21 mouse cellular contexts compared by ENCODE assay signal in genomic region chr9:117091253-117092176, GRCm38 (mm10).
DNase-seq lines count a peak whose midpoint lies in the region; ATAC-seq and TF ChIP-seq lines count a peak whose summit lies in the region.
"Had no signal": no experiment of that assay in that cellular context is flagged by ENCODE, and none has a peak within 500 bp of the region (broad histone marks: within the 10 kb centered on the region; RNA-seq: fewer than 3 reads in every experiment).

No protein-coding gene starts in this region.

- H3K27me3 ChIP-seq in limb, embryonic 12.5 days = no peaks in the 10 kb centered on the region
- no peaks in the 10 kb centered on the region for H3K27me3 ChIP-seq in limb, embryonic 10.5 days (ENCODE audit: low read depth, poor library complexity, severe bottlenecking)
- H3K27me3 ChIP-seq in lung, postnatal 0 days (replicated peaks; ENCODE audit: insufficient read depth, low read length) = no peaks in the 10 kb centered on the region
- H3K27me3 ChIP-seq in embryonic facial prominence, embryonic 15.5 days = no peaks in the 10 kb centered on the region
- no peaks in the 10 kb centered on the region for H3K27me3 ChIP-seq in hindbrain, embryonic 12.5 days
- H3K27me3 ChIP-seq: embryonic facial prominence, embryonic 12.5 days; hindbrain, embryonic 13.5 days had no signal

- no peak for TF ChIP-seq CTCF in lung, postnatal 0 days (IDR thresholded peaks at IDR 0.05)

- DNase-seq in limb, embryonic 10.5 days (ENCODE audit: low spot score) = no peak
- peak; percentile 60 for DNase-seq in lung, postnatal 0 days (ENCODE audit: low spot score)
- DNase-seq in lung, adult 18-20 months = no peak
- DNase-seq in 3T3-L1 (ENCODE audit: low read depth, low spot score) = peak; percentile 59
- DNase-seq: adrenal gland, adult 2 months; adrenal gland, postnatal 25 days; cerebellum, adult 2 months; cerebellum, postnatal 10 days; gastrocnemius, adult 2 months; gastrocnemius, postnatal 25 days; heart, postnatal 10 days; heart, postnatal 4 days had no signal

- no peak for ATAC-seq in limb, embryonic 12.5 days (ENCODE audit: insufficient number of reproducible peaks, insufficient read depth, low FRiP score, low TSS enrichment, low read depth)
- peak; percentile 67 for ATAC-seq in lung, postnatal 0 days
- no peak for ATAC-seq in embryonic facial prominence, embryonic 15.5 days (ENCODE audit: insufficient number of reproducible peaks, low FRiP score, low TSS enrichment, low read depth)
- ATAC-seq in hindbrain, embryonic 12.5 days (ENCODE audit: low FRiP score) = no peak
- ATAC-seq: forebrain, embryonic 14.5 days; hindbrain, postnatal 0 days had no signal

- H3K4me2 ChIP-seq in limb, embryonic 12.5 days = no peak overlapping the region
- H3K4me2 ChIP-seq in lung, postnatal 0 days (replicated peaks; ENCODE audit: low read depth, low read length) = no peak overlapping the region
- no peak overlapping the region for H3K4me2 ChIP-seq in embryonic facial prominence, embryonic 15.5 days (replicated peaks)
- H3K4me2 ChIP-seq in hindbrain, embryonic 12.5 days (replicated peaks) = no peak overlapping the region
- H3K4me2 ChIP-seq: embryonic facial prominence, embryonic 12.5 days; hindbrain, embryonic 13.5 days had no signal

- 0 out of 2 replicates have a peak overlapping the region, but pooled peaks have one; percentile 23 for H3K27ac ChIP-seq in limb, embryonic 12.5 days
- no peak overlapping the region for H3K27ac ChIP-seq in limb, embryonic 10.5 days
- no peak overlapping the region for H3K27ac ChIP-seq in lung, postnatal 0 days (ENCODE audit: low read length)
- H3K27ac ChIP-seq in embryonic facial prominence, embryonic 15.5 days (replicated peaks) = 0 out of 2 replicates have a peak overlapping the region, but pooled peaks have one; percentile 17
- no peak overlapping the region for H3K27ac ChIP-seq in hindbrain, embryonic 12.5 days
- H3K27ac ChIP-seq: embryonic facial prominence, embryonic 12.5 days; forebrain, embryonic 10.5 days; gastrocnemius, adult 2 months; hindbrain, embryonic 13.5 days; hindbrain, postnatal 0 days had no signal

- H3K4me3 ChIP-seq in limb, embryonic 12.5 days (replicated peaks) = no peak overlapping the region
- H3K4me3 ChIP-seq in limb, embryonic 10.5 days = no peak overlapping the region
- H3K4me3 ChIP-seq in lung, postnatal 0 days (ENCODE audit: low read depth, low read length) = no peak overlapping the region
- H3K4me3 ChIP-seq in embryonic facial prominence, embryonic 15.5 days (replicated peaks) = no peak overlapping the region
- no peak overlapping the region for H3K4me3 ChIP-seq in hindbrain, embryonic 12.5 days
- H3K4me3 ChIP-seq: embryonic facial prominence, embryonic 12.5 days; erythroblast, embryonic 14.5 days; forebrain, embryonic 10.5 days; gastrocnemius, adult 2 months; hindbrain, embryonic 13.5 days had no signal

- WGBS in limb, embryonic 12.5 days = 58% methylated on average over 9 of the region's 9 CpGs
- WGBS in limb, embryonic 10.5 days = 77% methylated on average over 9 of the region's 9 CpGs
- 40% methylated on average over 9 of the region's 9 CpGs for WGBS in lung, postnatal 0 days
- WGBS in embryonic facial prominence, embryonic 15.5 days = 53% methylated on average over 9 of the region's 9 CpGs
- WGBS in hindbrain, embryonic 12.5 days = 77% methylated on average over 9 of the region's 9 CpGs

- H3K36me3 ChIP-seq in limb, embryonic 12.5 days = no peaks in the 10 kb centered on the region; the same call in 1 of the 2 replicates
- 0 out of 2 replicates have a peak, but pooled peaks cover 10% of the 10 kb centered on the region for H3K36me3 ChIP-seq in limb, embryonic 10.5 days
- no peaks in the 10 kb centered on the region for H3K36me3 ChIP-seq in lung, postnatal 0 days (ENCODE audit: insufficient read depth, low read length)
- no peaks in the 10 kb centered on the region for H3K36me3 ChIP-seq in embryonic facial prominence, embryonic 15.5 days
- H3K36me3 ChIP-seq in hindbrain, embryonic 12.5 days = no peaks in the 10 kb centered on the region
- H3K36me3 ChIP-seq: forebrain, embryonic 10.5 days; hindbrain, embryonic 13.5 days had no signal

- no peaks in the 10 kb centered on the region for H3K9me3 ChIP-seq in limb, embryonic 12.5 days
- no peaks in the 10 kb centered on the region for H3K9me3 ChIP-seq in limb, embryonic 10.5 days (replicated peaks)
- no peaks in the 10 kb centered on the region for H3K9me3 ChIP-seq in lung, postnatal 0 days (ENCODE audit: low read length)
- no peaks in the 10 kb centered on the region for H3K9me3 ChIP-seq in embryonic facial prominence, embryonic 15.5 days (replicated peaks)
- H3K9me3 ChIP-seq in hindbrain, embryonic 12.5 days (replicated peaks) = no peaks in the 10 kb centered on the region
- H3K9me3 ChIP-seq: embryonic facial prominence, embryonic 12.5 days; forebrain, embryonic 10.5 days; hindbrain, embryonic 13.5 days had no signal

- H3K4me1 ChIP-seq in limb, embryonic 12.5 days (replicated peaks) = peaks cover 25% of the 10 kb centered on the region
- H3K4me1 ChIP-seq in limb, embryonic 10.5 days = peaks cover 7% of the 10 kb centered on the region; the same call in 1 of the 2 replicates
- H3K4me1 ChIP-seq in lung, postnatal 0 days (ENCODE audit: insufficient read depth, low read depth, low read length) = peaks cover 13% of the 10 kb centered on the region; the same call in 1 of the 2 replicates
- peaks cover 40% of the 10 kb centered on the region for H3K4me1 ChIP-seq in embryonic facial prominence, embryonic 15.5 days
- H3K4me1 ChIP-seq in hindbrain, embryonic 12.5 days = 0 out of 2 replicates have a peak, but pooled peaks cover 2% of the 10 kb centered on the region
- H3K4me1 ChIP-seq: forebrain, embryonic 10.5 days had no signal

- TF ChIP-seq EP300 in lung, postnatal 0 days (IDR thresholded peaks at IDR 0.05) = no peak

- H3K9ac ChIP-seq in limb, embryonic 12.5 days (replicated peaks) = no peak overlapping the region
- H3K9ac ChIP-seq in lung, postnatal 0 days (replicated peaks; ENCODE audit: low read depth) = no peak overlapping the region
- H3K9ac ChIP-seq in embryonic facial prominence, embryonic 15.5 days = no peak overlapping the region
- H3K9ac ChIP-seq in hindbrain, embryonic 12.5 days = no peak overlapping the region
- H3K9ac ChIP-seq: embryonic facial prominence, embryonic 12.5 days; hindbrain, embryonic 13.5 days had no signal

Comparison
In these comparisons a context has a peak if more than half of its experiments do, and no peak if none do; other contexts are left out.
1. H3K27ac ChIP-seq: peak in limb, embryonic 12.5 days (single experiment) and embryonic facial prominence, embryonic 15.5 days (single experiment); none in limb, embryonic 10.5 days (single experiment), lung, postnatal 0 days (single experiment) and hindbrain, embryonic 12.5 days (single experiment).
2. DNase-seq: peak in lung, postnatal 0 days (single experiment) and 3T3-L1 (single experiment); none in limb, embryonic 10.5 days (single experiment) and lung, adult 18-20 months (0 of 2).